In genomic region chr3:105716353-105717000, GRCm38 (mm10) we compare ENCODE assay signal across 11 mouse cellular contexts. TPM values are rescaled to one million over a fixed set of nuclear protein-coding genes. Genes with fewer than 3 reads are reported as not detected.
DNase-seq lines count a peak whose midpoint lies in the region; ATAC-seq and TF ChIP-seq lines count a peak whose summit lies in the region.
"Had no signal": no experiment of that assay in that cellular context is flagged by ENCODE, and none has a peak within 500 bp of the region (broad histone marks: within the 10 kb centered on the region; RNA-seq: fewer than 3 reads in every experiment).

No protein-coding gene starts in this region.

- H3K36me3 ChIP-seq in heart, adult 2 months (ENCODE audit: control insufficient read depth, insufficient read depth, low read length): peaks cover 21% of the 10 kb centered on the region
- no peaks in the 10 kb centered on the region for H3K36me3 ChIP-seq in midbrain, postnatal 0 days (ENCODE audit: insufficient read depth, low read length)
- no peaks in the 10 kb centered on the region for H3K36me3 ChIP-seq in midbrain, embryonic 15.5 days (replicated peaks)
- no peaks in the 10 kb centered on the region for H3K36me3 ChIP-seq in embryonic facial prominence, embryonic 15.5 days
- H3K36me3 ChIP-seq in limb, embryonic 15.5 days: no peaks in the 10 kb centered on the region
- H3K36me3 ChIP-seq: midbrain, embryonic 12.5 days had no signal

- TF ChIP-seq POLR2A in heart, adult 2 months (IDR thresholded peaks at IDR 0.05; ENCODE audit: insufficient read depth, low read depth, low read length): no peak

- 70% methylated on average over 18 of the region's 18 CpGs for WGBS in heart, adult 2 months
- WGBS in midbrain, postnatal 0 days: 63% methylated on average over 18 of the region's 18 CpGs
- 65% methylated on average over 18 of the region's 18 CpGs for WGBS in midbrain, embryonic 15.5 days
- 64% methylated on average over 18 of the region's 18 CpGs for WGBS in embryonic facial prominence, embryonic 15.5 days
- WGBS in limb, embryonic 15.5 days: 64% methylated on average over 18 of the region's 18 CpGs

- no peaks in the 10 kb centered on the region for H3K27me3 ChIP-seq in heart, adult 2 months (ENCODE audit: control insufficient read depth, insufficient read depth, low read length)
- H3K27me3 ChIP-seq in midbrain, postnatal 0 days (ENCODE audit: insufficient read depth, low read length): no peaks in the 10 kb centered on the region
- no peaks in the 10 kb centered on the region for H3K27me3 ChIP-seq in midbrain, embryonic 15.5 days (replicated peaks)
- no peaks in the 10 kb centered on the region for H3K27me3 ChIP-seq in embryonic facial prominence, embryonic 15.5 days
- no peaks in the 10 kb centered on the region for H3K27me3 ChIP-seq in limb, embryonic 15.5 days
- H3K27me3 ChIP-seq: midbrain, embryonic 12.5 days had no signal

- H3K79me2 ChIP-seq in heart, adult 2 months (replicated peaks; ENCODE audit: control insufficient read depth, insufficient read depth, low read length): 0 out of 2 replicates have a peak, but pooled peaks cover 2% of the 10 kb centered on the region

- TF ChIP-seq EP300 in heart, adult 2 months (IDR thresholded peaks at IDR 0.05; ENCODE audit: insufficient read depth, low read depth, low read length): no peak

- no peak overlapping the region for H3K4me2 ChIP-seq in midbrain, postnatal 0 days (ENCODE audit: low read depth, low read length, poor library complexity, severe bottlenecking)
- no peak overlapping the region for H3K4me2 ChIP-seq in midbrain, embryonic 15.5 days
- no peak overlapping the region for H3K4me2 ChIP-seq in embryonic facial prominence, embryonic 15.5 days (replicated peaks)
- H3K4me2 ChIP-seq in limb, embryonic 15.5 days: no peak overlapping the region
- H3K4me2 ChIP-seq: lung, embryonic 14.5 days; midbrain, embryonic 12.5 days had no signal

- no peak overlapping the region for H3K9ac ChIP-seq in heart, adult 2 months (ENCODE audit: low read depth, low read length)
- H3K9ac ChIP-seq in midbrain, postnatal 0 days (replicated peaks; ENCODE audit: low read length, poor library complexity, severe bottlenecking): no peak overlapping the region
- H3K9ac ChIP-seq in midbrain, embryonic 15.5 days: no peak overlapping the region
- no peak overlapping the region for H3K9ac ChIP-seq in embryonic facial prominence, embryonic 15.5 days
- H3K9ac ChIP-seq in limb, embryonic 15.5 days: no peak overlapping the region
- H3K9ac ChIP-seq: lung, embryonic 14.5 days; midbrain, embryonic 12.5 days had no signal

- intact Hi-C loops in heart, adult 2 months (cut with DNase I): no loop called here
- intact Hi-C loops in heart, postnatal 10 days (cut with DNase I): no loop called here

- no peak overlapping the region for H3K4me3 ChIP-seq in heart, adult 2 months
- H3K4me3 ChIP-seq in midbrain, postnatal 0 days (ENCODE audit: low read depth, low read length): no peak overlapping the region
- H3K4me3 ChIP-seq in midbrain, embryonic 15.5 days: no peak overlapping the region
- H3K4me3 ChIP-seq in embryonic facial prominence, embryonic 15.5 days (replicated peaks): no peak overlapping the region
- no peak overlapping the region for H3K4me3 ChIP-seq in limb, embryonic 15.5 days
- H3K4me3 ChIP-seq: midbrain, embryonic 12.5 days had no signal

- TF ChIP-seq CTCF in heart, adult 2 months (IDR thresholded peaks at IDR 0.05): no peak
- no peak for TF ChIP-seq CTCF in midbrain, postnatal 0 days (IDR thresholded peaks at IDR 0.05)

- DNase-seq in heart, adult 2 months: peak; percentile 36 to 38
- DNase-seq in heart, postnatal 10 days: no peak
- DNase-seq in midbrain, postnatal 0 days (ENCODE audit: low spot score): peak; percentile 65
- no peak for DNase-seq in yolk sac, embryonic 10.5 days (ENCODE audit: low spot score)
- no peak for DNase-seq in adrenal gland, postnatal 14 days
- DNase-seq: lung, embryonic 14.5 days had no signal

- ATAC-seq in midbrain, postnatal 0 days (ENCODE audit: low FRiP score): no peak
- ATAC-seq in midbrain, embryonic 15.5 days (replicated peaks): no peak
- no peak for ATAC-seq in embryonic facial prominence, embryonic 15.5 days (ENCODE audit: insufficient number of reproducible peaks, low FRiP score, low TSS enrichment, low read depth)
- ATAC-seq in limb, embryonic 15.5 days (ENCODE audit: insufficient number of reproducible peaks, low FRiP score, low TSS enrichment, low read depth): 0 out of 2 replicates have a peak, but pooled peaks have one; percentile 8

- H3K27ac ChIP-seq in heart, adult 2 months: no peak overlapping the region; the same call in 1 of the 2 replicates
- H3K27ac ChIP-seq in midbrain, postnatal 0 days (ENCODE audit: low read depth, low read length): no peak overlapping the region
- no peak overlapping the region for H3K27ac ChIP-seq in midbrain, embryonic 15.5 days
- H3K27ac ChIP-seq in embryonic facial prominence, embryonic 15.5 days (replicated peaks): peak overlapping the region; percentile 39; the same call in 1 of the 2 replicates
- H3K27ac ChIP-seq in limb, embryonic 15.5 days: no peak overlapping the region
- H3K27ac ChIP-seq: kidney, postnatal 0 days; midbrain, embryonic 12.5 days had no signal

- peaks cover 24% of the 10 kb centered on the region for H3K4me1 ChIP-seq in heart, adult 2 months (ENCODE audit: control insufficient read depth, insufficient read depth, low read length)
- no peaks in the 10 kb centered on the region; the same call in 1 of the 2 replicates for H3K4me1 ChIP-seq in midbrain, postnatal 0 days (ENCODE audit: insufficient read depth, low read length)
- H3K4me1 ChIP-seq in midbrain, embryonic 15.5 days: peaks cover 11% of the 10 kb centered on the region
- H3K4me1 ChIP-seq in embryonic facial prominence, embryonic 15.5 days: peaks cover 16% of the 10 kb centered on the region
- peaks cover 25% of the 10 kb centered on the region for H3K4me1 ChIP-seq in limb, embryonic 15.5 days

- no peaks in the 10 kb centered on the region for H3K9me3 ChIP-seq in midbrain, postnatal 0 days (ENCODE audit: low read length)
- no peaks in the 10 kb centered on the region for H3K9me3 ChIP-seq in midbrain, embryonic 15.5 days
- no peaks in the 10 kb centered on the region for H3K9me3 ChIP-seq in embryonic facial prominence, embryonic 15.5 days (replicated peaks)
- no peaks in the 10 kb centered on the region for H3K9me3 ChIP-seq in limb, embryonic 15.5 days
- H3K9me3 ChIP-seq: midbrain, embryonic 12.5 days had no signal

RNA-seq across cellular contexts. Expression of gene Inka2, which starts 12.1 kb away (rescaled TPM):
- 10 to 100 TPM; 16.1 to 16.2 TPM for total RNA-seq in heart, adult 2 months (2021)
- polyA plus RNA-seq in heart, adult 2 months (2012; rRNA removed): 11.5 and 22.4 TPM in 2 replicates
- 10 to 100 TPM; 27.1 to 34.8 TPM for total RNA-seq in heart, postnatal 10 days (2021)
- 7.2 and 7.7 TPM in 2 replicates for total RNA-seq in midbrain, postnatal 0 days (2014; rRNA removed)
- polyA plus RNA-seq in midbrain, postnatal 0 days (2015; fragmentation: Nextera tagmentation; extraction: Ambion mirVana): 3.3 and 3.7 TPM in 2 replicates
- 4.8 and 6.0 TPM in 2 replicates for polyA plus RNA-seq in midbrain, embryonic 15.5 days (2015; fragmentation: Nextera tagmentation; extraction: Ambion mirVana)
- polyA plus RNA-seq in embryonic facial prominence, embryonic 15.5 days (2015; fragmentation: Nextera tagmentation; extraction: Ambion mirVana): 5.2 and 6.7 TPM in 2 replicates
- 3.3 and 5.6 TPM in 2 replicates for polyA plus RNA-seq in limb, embryonic 15.5 days (2015; fragmentation: Nextera tagmentation; extraction: Ambion mirVana)
- 4.8 and 5.1 TPM in 2 replicates for total RNA-seq in adrenal gland, postnatal 14 days (2021)

RNA-seq across cellular contexts. Expression of gene Ddx20, which starts 29.1 kb away (rescaled TPM):
- total RNA-seq in heart, adult 2 months (2021): 10 to 100 TPM in 1 of 2 experiments, 1 to 10 TPM in 1; 9.2 to 12.3 TPM
- 4.1 and 6.5 TPM in 2 replicates for polyA plus RNA-seq in heart, adult 2 months (2012; rRNA removed)
- total RNA-seq in heart, postnatal 10 days (2021): 10 to 100 TPM; 13.0 to 13.3 TPM
- 23.0 and 28.7 TPM in 2 replicates for total RNA-seq in midbrain, postnatal 0 days (2014; rRNA removed)
- polyA plus RNA-seq in midbrain, postnatal 0 days (2015; fragmentation: Nextera tagmentation; extraction: Ambion mirVana): 16.5 TPM in 2 replicates
- 25.9 and 26.3 TPM in 2 replicates for polyA plus RNA-seq in midbrain, embryonic 15.5 days (2015; fragmentation: Nextera tagmentation; extraction: Ambion mirVana)
- polyA plus RNA-seq in embryonic facial prominence, embryonic 15.5 days (2015; fragmentation: Nextera tagmentation; extraction: Ambion mirVana): 30.6 and 32.6 TPM in 2 replicates
- polyA plus RNA-seq in limb, embryonic 15.5 days (2015; fragmentation: Nextera tagmentation; extraction: Ambion mirVana): 29.8 and 31.4 TPM in 2 replicates
- total RNA-seq in adrenal gland, postnatal 14 days (2021): 17.4 and 17.6 TPM in 2 replicates

Comparison
In these comparisons a context has a peak if more than half of its experiments do, and no peak if none do; other contexts are left out.
1. DNase-seq: peak in heart, adult 2 months (2 of 2) and midbrain, postnatal 0 days (single experiment); none in heart, postnatal 10 days (0 of 2), yolk sac, embryonic 10.5 days (single experiment) and adrenal gland, postnatal 14 days (single experiment).